Mouse (Mus musculus) CH12.LX (cell line): ENCODE measurements at regions not wholly inside any gene's neighbourhood (a gene's known extent, or its start where the extent isn't known, plus 50 kb on each side); places are given as distances from the start of the nearest gene placed in this dataset.

ENCODE experiments used
- DNase-seq: peaks from one replicate; pipeline ENCODE4 v3.0.0-alpha.2; 2013; ENCODE audit errors: extremely low read depth
- H3K27ac ChIP-seq: 2 replicates; pipeline ENCODE4 v1.5.1; 2012; ENCODE audit warnings: low read depth, mild to moderate bottlenecking, control low read depth, moderate library complexity; ENCODE audit not compliant: insufficient read depth
- H3K27me3 ChIP-seq: replicated peaks from 2 replicates; pipeline ENCODE3; 2012; ENCODE audit warnings: inconsistent platforms
- H3K36me3 ChIP-seq, 2 experiments: replicated peaks in 1 of 2; 2 replicates each; pipeline versions ENCODE3 to v1.6.1; 2012; ENCODE audit warnings: inconsistent platforms in 1 of 2, low read length in 1 of 2, mild to moderate bottlenecking in 1 of 2, mixed read lengths in 1 of 2, moderate library complexity in 1 of 2; ENCODE audit not compliant: control insufficient read depth in 1 of 2, insufficient read depth in 1 of 2
- H3K4me1 ChIP-seq, 2 experiments: 2 replicates each; pipeline ENCODE4 v1.6.1; 2012; ENCODE audit warnings: inconsistent platforms in 1 of 2, moderate library complexity in 1 of 2; ENCODE audit not compliant: insufficient read depth in 2 of 2, control insufficient read depth in 1 of 2
- H3K4me2 ChIP-seq: 2 replicates; pipeline ENCODE4 v1.6.1; 2012; ENCODE audit warnings: low read depth, mild to moderate bottlenecking, control low read depth; ENCODE audit not compliant: poor library complexity, insufficient read depth, severe bottlenecking
- H3K4me3 ChIP-seq, 3 experiments: fragments of 150-350 bp in 1 of 3; sonication (generic) in 1 of 3; replicated peaks in 1 of 3; 2 replicates each; pipeline versions ENCODE3 to v1.5.1; 2011 to 2012; ENCODE audit warnings: low read depth in 2 of 3, low read length in 2 of 3, mild to moderate bottlenecking in 2 of 3, moderate library complexity in 2 of 3, control low read depth in 1 of 3, improper control_type of control experiment in 1 of 3, inconsistent platforms in 1 of 3, mixed read lengths in 1 of 3; ENCODE audit not compliant: poor library complexity in 1 of 3
- H3K79me2 ChIP-seq: replicated peaks from 2 replicates; pipeline ENCODE4 v1.6.1; 2012; ENCODE audit warnings: mild to moderate bottlenecking, moderate library complexity; ENCODE audit not compliant: control insufficient read depth, poor library complexity, insufficient read depth, severe bottlenecking; ENCODE audit errors: extremely low read depth
- H3K9ac ChIP-seq: 2 replicates; pipeline ENCODE4 v1.6.1; 2012; ENCODE audit warnings: low read depth, mild to moderate bottlenecking, control low read depth, moderate library complexity; ENCODE audit not compliant: insufficient read depth
- H3K9me3 ChIP-seq: replicated peaks from 2 replicates; pipeline ENCODE3; 2012; ENCODE audit warnings: low read length, inconsistent platforms, mixed read lengths
- CHD1 ChIP-seq: IDR thresholded peaks from 2 replicates; pipeline ENCODE4 v1.6.1; 2012; ENCODE audit warnings: low read depth, low read length, improper control_type of control experiment, inconsistent platforms
- CTCF ChIP-seq, 2 experiments: IDR thresholded peaks in 1 of 2; conservative IDR thresholded peaks in 1 of 2; 2 replicates each; pipeline ENCODE4 v1.5.1; 2011 to 2012; ENCODE audit warnings: low read depth in 2 of 2, low read length in 2 of 2, improper control_type of control experiment in 1 of 2, inconsistent platforms in 1 of 2, mild to moderate bottlenecking in 1 of 2, moderate library complexity in 1 of 2
- EP300 ChIP-seq: IDR thresholded peaks from 2 replicates; pipeline ENCODE4 v1.6.1; 2011; ENCODE audit warnings: low read length, improper control_type of control experiment
- ETS1 ChIP-seq: conservative IDR thresholded peaks from 2 replicates; pipeline ENCODE4 v1.6.1; 2012; ENCODE audit warnings: low read depth, mild to moderate bottlenecking, inconsistent platforms, low read length, improper control_type of control experiment, moderate library complexity
- IRF4 ChIP-seq: IDR thresholded peaks from 2 replicates; pipeline ENCODE4 v1.6.1; 2014; ENCODE audit warnings: low read depth, mild to moderate bottlenecking, inconsistent platforms, low read length, improper control_type of control experiment
- JUND ChIP-seq: conservative IDR thresholded peaks from 2 replicates; pipeline ENCODE4 v1.6.1; 2011; ENCODE audit warnings: low read depth, low read length, improper control_type of control experiment
- KAT2A ChIP-seq: IDR thresholded peaks from 2 replicates; pipeline ENCODE4 v1.6.1; 2012; ENCODE audit warnings: low read length, improper control_type of control experiment, inconsistent platforms; ENCODE audit not compliant: insufficient replicate concordance
- MAFK ChIP-seq: IDR thresholded peaks from 2 replicates; pipeline ENCODE4 v1.6.1; 2011; ENCODE audit warnings: low read length, improper control_type of control experiment; ENCODE audit not compliant: insufficient replicate concordance
- MAX ChIP-seq: IDR thresholded peaks from 2 replicates; pipeline ENCODE4 v1.6.1; 2011; ENCODE audit warnings: low read length, improper control_type of control experiment
- MXI1 ChIP-seq: IDR thresholded peaks from 2 replicates; pipeline ENCODE4 v1.6.1; 2011; ENCODE audit warnings: mild to moderate bottlenecking, low read depth, low read length, improper control_type of control experiment
- NELFE ChIP-seq: IDR thresholded peaks from 2 replicates; pipeline ENCODE4 v1.6.1; 2011; ENCODE audit warnings: low read depth, low read length, improper control_type of control experiment
- RAD21 ChIP-seq: IDR thresholded peaks from 2 replicates; pipeline ENCODE4 v1.6.1; 2011; ENCODE audit warnings: low read depth, mild to moderate bottlenecking, low read length, improper control_type of control experiment, moderate library complexity
- RCOR1 ChIP-seq: conservative IDR thresholded peaks from 2 replicates; pipeline ENCODE4 v1.6.1; 2012; ENCODE audit warnings: low read depth, mild to moderate bottlenecking, inconsistent platforms, low read length, improper control_type of control experiment
- SIN3A ChIP-seq: IDR thresholded peaks from 2 replicates; pipeline ENCODE4 v1.6.1; 2012; ENCODE audit warnings: low read length, improper control_type of control experiment, inconsistent platforms
- TBP ChIP-seq: conservative IDR thresholded peaks from 2 replicates; pipeline ENCODE4 v1.6.1; 2011; ENCODE audit warnings: low read depth, low read length, improper control_type of control experiment
- TCF12 ChIP-seq: IDR thresholded peaks from 2 replicates; pipeline ENCODE4 v1.6.1; 2014; ENCODE audit warnings: low read depth, mild to moderate bottlenecking, inconsistent platforms, low read length, improper control_type of control experiment
- UBTF ChIP-seq: IDR thresholded peaks from 2 replicates; pipeline ENCODE4 v1.6.1; 2012; ENCODE audit warnings: low read depth, mild to moderate bottlenecking, inconsistent platforms, low read length, improper control_type of control experiment, moderate library complexity
- ZC3H11A ChIP-seq: IDR thresholded peaks from 2 replicates; pipeline ENCODE4 v1.6.1; 2012; ENCODE audit warnings: low read depth, mild to moderate bottlenecking, inconsistent platforms, low read length, improper control_type of control experiment
- ZNF384 ChIP-seq: IDR thresholded peaks from 2 replicates; pipeline ENCODE4 v1.6.1; 2012; ENCODE audit warnings: low read depth, low read length, improper control_type of control experiment, inconsistent platforms
- dilution Hi-C: fragments of 300-500 bp; cut with MboI; formaldehyde crosslinking; loops from 2 replicates; pipeline ENCODE4 v1.14.3; 2020; ENCODE audit warnings: low sequenced_read_pairs; ENCODE audit not compliant: extremely low pct_unique_long_range_greater_than_20kb, extremely low pct_ligation_motif_present
- in situ Hi-C: fragments of 300-500 bp; cut with MboI; formaldehyde crosslinking; loops from 3 replicates; pipeline ENCODE4 v1.14.3; 2019; ENCODE audit warnings: low sequenced_read_pairs, low pct_ligation_motif_present, low pct_unique_long_range_greater_than_20kb, mixed read lengths

DNA sequence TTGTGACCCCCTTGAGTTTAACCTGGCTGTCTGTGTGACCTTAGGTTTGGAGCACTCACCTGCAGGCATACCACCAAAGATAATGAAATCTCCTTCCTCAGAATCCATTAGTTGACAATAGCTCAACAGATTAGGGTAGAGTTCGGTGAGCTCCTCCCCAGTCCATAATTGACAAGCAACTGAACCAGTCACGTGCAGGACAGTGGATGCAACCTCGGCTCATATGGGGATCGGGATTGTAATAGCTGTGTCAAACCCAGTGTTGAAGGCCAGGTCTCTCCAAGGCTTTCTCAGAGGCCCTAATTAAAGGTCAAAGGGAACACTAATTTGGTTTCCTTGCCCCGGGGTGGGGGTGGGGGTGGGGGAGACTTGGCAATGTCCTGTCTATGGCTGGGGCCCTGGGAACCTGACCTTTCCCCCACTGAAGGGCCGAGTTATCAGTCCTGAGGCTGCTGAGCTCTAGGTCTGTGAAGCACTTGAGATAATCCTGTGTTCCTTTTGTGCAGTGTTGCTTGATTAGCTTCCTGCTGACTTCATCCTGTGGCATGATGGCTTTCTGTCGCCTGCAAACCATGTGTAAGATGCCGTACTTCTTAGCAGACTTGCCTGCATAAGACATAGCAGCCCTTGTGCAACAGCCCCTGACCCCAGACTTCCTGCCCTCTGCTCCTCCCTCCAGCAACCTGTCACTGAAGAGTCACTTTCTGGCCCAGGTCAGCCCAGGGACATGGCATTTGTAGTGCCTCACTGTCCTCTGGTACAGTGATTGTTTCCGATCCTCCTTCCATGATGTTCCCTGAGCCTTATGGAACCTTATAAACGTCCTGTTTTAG is 191.3 kb upstream of the Ctbp2 start:
- Histone ChIP-seq H3K4me2 (no peak overlapping the region), H3K36me3 (no peaks in the 10 kb centered on the region), H3K4me3 (no peak overlapping the region), H3K27ac (no peak overlapping the region)
- dilution Hi-C loops, result no loop called here
- in situ Hi-C loops, result no loop called here
- no peak for DNase-seq
- TF ChIP-seq ZNF384, result no peak
- no peak for TF ChIP-seq MXI1
- TF ChIP-seq, all 38 proteins: peak for 0
- no peaks in the 10 kb centered on the region for H3K4me1 ChIP-seq
- H3K79me2 ChIP-seq, result no peaks in the 10 kb centered on the region
- H3K27me3 ChIP-seq, result peaks cover 68% of the 10 kb centered on the region
- H3K9ac ChIP-seq, result no peak overlapping the region
- peaks cover 6% of the 10 kb centered on the region for H3K9me3 ChIP-seq

DNA sequence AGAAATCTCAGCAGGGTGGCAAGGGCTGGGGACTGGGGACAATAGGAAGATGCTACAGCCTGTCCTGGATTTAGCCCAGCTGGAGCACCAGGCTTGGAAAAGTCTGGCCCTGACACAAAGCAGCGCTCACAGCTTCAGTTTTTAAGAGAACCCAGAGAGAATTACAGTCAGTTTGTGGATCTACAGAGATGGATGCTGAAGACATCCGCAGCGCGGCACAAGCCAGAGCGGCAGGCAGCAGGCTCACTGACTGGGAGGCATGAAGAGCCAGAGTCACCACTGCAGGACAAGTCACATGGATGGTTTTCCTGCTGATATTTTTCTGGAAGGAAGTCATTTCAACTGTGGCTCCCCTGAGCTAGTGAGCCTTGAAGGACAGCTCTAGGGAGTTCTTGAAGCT is 189.0 kb upstream of the Ctbp2 start:
- Histone ChIP-seq H3K9me3 (no peaks in the 10 kb centered on the region), H3K27ac (no peak overlapping the region), H3K36me3 (no peaks in the 10 kb centered on the region), H3K4me3 (no peak overlapping the region), H3K4me2 (no peak overlapping the region), H3K79me2 (no peaks in the 10 kb centered on the region), H3K9ac (no peak overlapping the region), H3K4me1 (no peaks in the 10 kb centered on the region), H3K27me3 (peaks cover 61% of the 10 kb centered on the region)
- dilution Hi-C loops, result no loop called here
- no peak for TF ChIP-seq MAX
- TF ChIP-seq NELFE, result no peak
- TF ChIP-seq SIN3A, result no peak
- TF ChIP-seq UBTF, result no peak
- no peak for TF ChIP-seq MAFK
- no peak for TF ChIP-seq ZNF384
- no peak for TF ChIP-seq KAT2A
- no peak for TF ChIP-seq RCOR1
- no peak for TF ChIP-seq IRF4
- TF ChIP-seq RAD21, result no peak
- TF ChIP-seq ETS1, result no peak
- no peak for TF ChIP-seq EP300
- no peak for TF ChIP-seq JUND
- TF ChIP-seq TCF12, result no peak
- TF ChIP-seq CHD1, result no peak
- TF ChIP-seq CTCF (conservative IDR thresholded peaks at IDR 0.05 in 1 of 2, IDR thresholded peaks at IDR 0.05 in 1 of 2; ENCODE audit: low read depth in 2 of 2, low read length in 2 of 2), result no peak
- no peak for TF ChIP-seq TBP
- no peak for TF ChIP-seq ZC3H11A
- in situ Hi-C loops, result no loop called here
- no peak for DNase-seq
